Mouse (Mus musculus) olfactory bulb, adult 2 months (tissue): ENCODE results near the gene Skida1. TPM values are rescaled to one million over a fixed set of nuclear protein-coding genes. Genes with fewer than 3 reads are reported as not detected.

ENCODE experiments used
- H3K27ac ChIP-seq: fragments of 200-500 bp; 2 replicates; pipeline ENCODE4 v1.5.1; 2012; ENCODE audit warnings: low read depth, low read length; ENCODE audit not compliant: insufficient read depth
- H3K4me1 ChIP-seq: fragments of 200-500 bp; 2 replicates; pipeline ENCODE4 v1.6.1; 2012; ENCODE audit warnings: low read length; ENCODE audit not compliant: control insufficient read depth, insufficient read depth
- H3K4me3 ChIP-seq: fragments of 200-500 bp; 2 replicates; pipeline ENCODE4 v1.5.1; 2012; ENCODE audit warnings: mild to moderate bottlenecking, low read depth, low read length, moderate library complexity; ENCODE audit not compliant: insufficient read depth
- CTCF ChIP-seq: fragments of 200-500 bp; IDR thresholded peaks from 2 replicates; pipeline ENCODE4 v1.5.1; 2012; ENCODE audit warnings: low read depth, mild to moderate bottlenecking, low read length, moderate library complexity; ENCODE audit not compliant: insufficient read depth
- POLR2A ChIP-seq: fragments of 200-500 bp; IDR thresholded peaks from 2 replicates; pipeline ENCODE4 v1.6.1; 2012; ENCODE audit warnings: mild to moderate bottlenecking, low read depth, low read length, moderate library complexity; ENCODE audit not compliant: insufficient read depth
- WGBS: fragments of 180-500 bp; shearing (Covaris S2); methylation state at CpG from one replicate; pipeline ENCODE4 v1.1.7; 2018; 5-methylcytosine and 5-hydroxymethylcytosine counted together
- polyA plus RNA-seq: library from polyadenylated mRNA; stranded (reverse); fragments of >200 nt; gene quantifications from 2 replicates; pipeline ENCODE4 v1.2.4, GENCODE M21; 2012; ENCODE audit warnings: low replicate concordance; ENCODE audit not compliant: missing spikeins, insufficient read depth, insufficient read length

Skida1 gene
- polyA plus RNA-seq, 1 experiment = not detected

DNA sequence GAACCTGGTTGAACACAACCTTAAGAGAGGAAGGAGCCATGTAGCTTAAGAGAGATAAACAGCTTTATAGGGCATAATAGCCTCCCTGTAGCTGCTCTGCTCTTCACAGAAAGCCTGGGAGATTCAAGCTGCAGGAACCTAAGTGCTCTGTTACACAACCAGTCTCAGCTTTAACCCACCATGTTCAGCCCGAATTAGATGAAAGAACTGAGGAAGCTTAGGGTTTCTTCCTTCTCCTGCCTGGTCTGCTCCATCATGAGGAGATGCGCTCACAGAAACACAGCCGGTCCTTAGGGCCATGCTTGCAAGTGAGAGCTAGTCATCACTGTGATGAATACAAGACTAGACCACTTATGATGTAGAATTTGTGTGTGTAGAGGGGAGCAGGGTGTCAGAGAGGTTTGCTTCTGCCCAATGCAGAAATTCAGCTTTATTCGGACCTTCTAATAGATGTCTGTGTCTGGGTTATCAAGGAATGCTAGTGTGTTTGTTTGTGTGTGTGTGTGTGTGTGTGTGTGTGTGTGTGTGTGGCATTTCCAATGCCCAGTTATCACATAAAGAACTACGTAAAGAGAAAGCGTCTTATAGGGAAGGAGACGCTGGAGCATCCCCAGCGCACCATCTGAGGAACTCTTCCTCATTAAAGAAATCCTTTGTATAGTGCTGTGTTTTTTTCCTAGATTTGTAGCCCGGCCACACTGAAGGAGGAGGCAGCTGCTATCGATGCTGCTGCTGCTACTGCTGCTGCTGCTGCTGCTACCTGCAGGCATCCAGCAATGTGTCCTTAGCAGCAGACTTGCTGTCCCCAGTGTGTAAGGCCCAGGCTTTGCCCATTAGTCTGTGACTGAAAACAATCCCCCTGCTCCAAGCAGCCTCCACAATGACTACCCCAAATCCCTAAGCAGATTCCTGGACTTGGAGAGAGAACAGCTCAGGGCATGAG, 15.4 kb downstream of the Skida1 start:
- H3K4me1 ChIP-seq = peaks cover 5% of the 10 kb centered on the region; the same call in 1 of the 2 replicates
- no peak overlapping the region for H3K4me3 ChIP-seq
- 91% methylated on average over 10 of the region's 10 CpGs for WGBS
- H3K27ac ChIP-seq = no peak overlapping the region
- TF ChIP-seq CTCF (no peak), POLR2A (no peak)

- Histone ChIP-seq H3K4me1 (peaks cover 5% of the 10 kb centered on the region; the same call in 1 of the 2 replicates), H3K4me3 (no peak overlapping the region), H3K27ac (no peak overlapping the region)
- no peak for TF ChIP-seq POLR2A
- no peak for TF ChIP-seq CTCF
- WGBS = 94% methylated on average over 5 of the region's 5 CpGs
Measured at GRCm38 (mm10) chr2:18032538-18032895, 16.3 kb downstream of the Skida1 start.

GRCm38 (mm10) chr2:18031831-18032537, 16.9 kb downstream of the Skida1 start:
- peak overlapping the region; percentile 18; the same call in 1 of the 2 replicates for H3K4me3 ChIP-seq
- TF ChIP-seq POLR2A (no peak), CTCF (no peak)
- H3K4me1 ChIP-seq = peaks cover 7% of the 10 kb centered on the region; the same call in 1 of the 2 replicates
- WGBS = 49% methylated on average over 34 of the region's 34 CpGs
- no peak overlapping the region for H3K27ac ChIP-seq

- Histone ChIP-seq H3K4me3 (no peak overlapping the region), H3K27ac (no peak overlapping the region), H3K4me1 (peaks cover 13% of the 10 kb centered on the region)
- WGBS = 61% methylated on average over 26 of the region's 26 CpGs
- TF ChIP-seq CTCF (no peak), POLR2A (no peak)
Measured at GRCm38 (mm10) chr2:18031271-18031821, 17.5 kb downstream of the Skida1 start.

DNA sequence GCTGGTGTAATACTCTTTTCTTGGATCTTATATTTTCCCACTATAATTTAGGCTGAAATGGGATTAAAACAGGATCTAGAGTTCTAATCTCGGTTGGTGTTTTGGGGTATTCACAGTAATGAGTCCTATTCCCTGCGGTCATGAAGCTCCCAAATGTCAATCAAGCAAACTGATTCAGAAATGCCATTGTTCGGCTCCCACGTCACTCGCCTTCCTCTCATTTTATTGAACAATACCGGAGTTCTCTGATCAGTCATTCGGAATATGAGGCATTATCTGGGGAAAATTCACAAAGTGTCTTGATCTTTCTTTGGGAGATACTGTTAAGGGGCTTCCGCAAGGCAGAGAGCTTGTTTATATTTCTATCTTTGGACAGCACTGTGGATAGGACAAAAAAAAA, 18.3 kb downstream of the Skida1 start:
- TF ChIP-seq POLR2A (no peak), CTCF (no peak)
- Histone ChIP-seq H3K4me1 (peaks cover 20% of the 10 kb centered on the region), H3K27ac (no peak overlapping the region), H3K4me3 (no peak overlapping the region)
- WGBS = 92% methylated on average over 8 of the region's 8 CpGs

GRCm38 (mm10) chr2:18029656-18030055, 19.2 kb downstream of the Skida1 start:
- H3K27ac ChIP-seq = no peak overlapping the region

GRCm38 (mm10) chr2:18028140-18029021, 20.5 kb downstream of the Skida1 start:
- peak overlapping the region; percentile 82 for H3K4me3 ChIP-seq
- WGBS = 1% methylated on average over 61 of the region's 61 CpGs
- no peak for TF ChIP-seq POLR2A
- no peak for TF ChIP-seq CTCF
- peak overlapping the region; percentile 32 for H3K27ac ChIP-seq
- peaks cover 20% of the 10 kb centered on the region for H3K4me1 ChIP-seq

More at GRCm38 (mm10) chr2:18029656-18030055, 19.2 kb downstream of the Skida1 start:
- Histone ChIP-seq H3K4me1 (peaks cover 20% of the 10 kb centered on the region), H3K4me3 (no peak overlapping the region)
- no peak for TF ChIP-seq POLR2A
- TF ChIP-seq CTCF = no peak
- WGBS = 94% methylated on average over 7 of the region's 7 CpGs
